7 mouse cellular contexts compared by ENCODE assay signal in the genomic region with DNA sequence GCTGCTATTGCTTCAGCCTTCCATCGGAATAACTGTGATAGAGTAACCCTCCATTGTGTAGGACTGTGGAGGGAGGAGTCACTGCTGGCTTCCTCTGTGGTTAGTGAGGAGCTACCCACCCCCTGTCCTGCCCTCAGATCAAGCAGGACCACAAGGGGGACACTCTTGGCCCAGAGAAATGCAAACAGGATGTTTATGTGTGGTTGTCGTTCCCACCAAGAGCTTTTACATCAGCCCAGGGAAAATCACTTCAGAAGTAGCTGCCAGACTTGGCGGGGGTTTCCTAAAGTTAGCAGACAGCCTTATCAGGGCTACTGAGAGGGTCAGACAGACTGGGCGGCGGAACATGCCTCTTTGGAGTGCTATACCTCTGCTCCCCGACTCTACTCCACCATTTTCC. TPM values are rescaled to one million over a fixed set of nuclear protein-coding genes. Genes with fewer than 3 reads are reported as not detected.
DNase-seq lines count a peak whose midpoint lies in the region; ATAC-seq and TF ChIP-seq lines count a peak whose summit lies in the region.

No protein-coding gene starts in this region.

- H3K27me3 ChIP-seq in midbrain, postnatal 0 days (ENCODE audit: insufficient read depth, low read length) = no peaks in the 10 kb centered on the region
- peaks cover 56% of the 10 kb centered on the region for H3K27me3 ChIP-seq in midbrain, embryonic 10.5 days (ENCODE audit: low read depth, poor library complexity, severe bottlenecking)
- H3K27me3 ChIP-seq in heart, embryonic 12.5 days (replicated peaks) = no peaks in the 10 kb centered on the region
- peaks cover 19% of the 10 kb centered on the region; the same call in 1 of the 2 replicates for H3K27me3 ChIP-seq in limb, embryonic 13.5 days
- no peaks in the 10 kb centered on the region for H3K27me3 ChIP-seq in stomach, postnatal 0 days (ENCODE audit: control insufficient read depth, insufficient read depth, low read length)

- H3K27ac ChIP-seq in midbrain, postnatal 0 days (ENCODE audit: low read depth, low read length) = no peak overlapping the region
- H3K27ac ChIP-seq in midbrain, embryonic 10.5 days (replicated peaks) = no peak overlapping the region
- H3K27ac ChIP-seq in heart, embryonic 12.5 days (ENCODE audit: poor library complexity, severe bottlenecking) = peak overlapping the region; percentile 93
- H3K27ac ChIP-seq in limb, embryonic 13.5 days = 0 out of 2 replicates have a peak overlapping the region, but pooled peaks have one; percentile 15
- H3K27ac ChIP-seq in stomach, postnatal 0 days (replicated peaks) = 0 out of 2 replicates have a peak overlapping the region, but pooled peaks have one; percentile 30

- no peak for TF ChIP-seq EP300 in stomach, postnatal 0 days (optimal IDR thresholded peaks at IDR 0.05)

- no peak for ATAC-seq in midbrain, postnatal 0 days (ENCODE audit: low FRiP score)
- ATAC-seq in heart, embryonic 12.5 days (ENCODE audit: insufficient number of reproducible peaks, low FRiP score) = peak; percentile 72
- ATAC-seq in limb, embryonic 13.5 days (ENCODE audit: low FRiP score, low read depth) = no peak
- peak; percentile 49; the same call in 1 of the 2 replicates for ATAC-seq in stomach, postnatal 0 days (ENCODE audit: low FRiP score, low TSS enrichment)
- no peak for ATAC-seq in megakaryocyte-erythroid progenitor cell, adult 5-6 weeks (replicated peaks; ENCODE audit: low FRiP score, low TSS enrichment, poor library complexity, severe bottlenecking)

- no peaks in the 10 kb centered on the region for H3K9me3 ChIP-seq in midbrain, postnatal 0 days (ENCODE audit: low read length)
- no peaks in the 10 kb centered on the region for H3K9me3 ChIP-seq in midbrain, embryonic 10.5 days (replicated peaks)
- H3K9me3 ChIP-seq in heart, embryonic 12.5 days (replicated peaks) = no peaks in the 10 kb centered on the region
- no peaks in the 10 kb centered on the region for H3K9me3 ChIP-seq in limb, embryonic 13.5 days
- no peaks in the 10 kb centered on the region for H3K9me3 ChIP-seq in stomach, postnatal 0 days (ENCODE audit: control insufficient read depth, low read length)

- no peak overlapping the region for H3K4me2 ChIP-seq in midbrain, postnatal 0 days (ENCODE audit: low read depth, low read length, poor library complexity, severe bottlenecking)
- peak overlapping the region; percentile 46 for H3K4me2 ChIP-seq in heart, embryonic 12.5 days
- H3K4me2 ChIP-seq in limb, embryonic 13.5 days (replicated peaks) = no peak overlapping the region
- H3K4me2 ChIP-seq in stomach, postnatal 0 days (replicated peaks; ENCODE audit: low read depth) = no peak overlapping the region

- no peak overlapping the region for H3K4me3 ChIP-seq in midbrain, postnatal 0 days (ENCODE audit: low read depth, low read length)
- no peak overlapping the region for H3K4me3 ChIP-seq in midbrain, embryonic 10.5 days
- H3K4me3 ChIP-seq in heart, embryonic 12.5 days = no peak overlapping the region; the same call in 1 of the 2 replicates
- H3K4me3 ChIP-seq in limb, embryonic 13.5 days = no peak overlapping the region
- H3K4me3 ChIP-seq in stomach, postnatal 0 days (ENCODE audit: low read depth, low read length) = no peak overlapping the region

- 62% methylated on average over 6 of the region's 6 CpGs for WGBS in midbrain, postnatal 0 days
- WGBS in midbrain, embryonic 10.5 days = 62% methylated on average over 6 of the region's 6 CpGs
- under 1% methylated on average over 6 of the region's 6 CpGs for WGBS in heart, embryonic 12.5 days
- WGBS in limb, embryonic 13.5 days = 42% methylated on average over 6 of the region's 6 CpGs
- 18% methylated on average over 6 of the region's 6 CpGs for WGBS in stomach, postnatal 0 days

- no peaks in the 10 kb centered on the region for H3K36me3 ChIP-seq in midbrain, postnatal 0 days (ENCODE audit: insufficient read depth, low read length)
- H3K36me3 ChIP-seq in midbrain, embryonic 10.5 days = no peaks in the 10 kb centered on the region
- no peaks in the 10 kb centered on the region for H3K36me3 ChIP-seq in heart, embryonic 12.5 days
- H3K36me3 ChIP-seq in limb, embryonic 13.5 days = no peaks in the 10 kb centered on the region
- H3K36me3 ChIP-seq in stomach, postnatal 0 days (ENCODE audit: control insufficient read depth, insufficient read depth, low read length) = no peaks in the 10 kb centered on the region

- DNase-seq in midbrain, postnatal 0 days (ENCODE audit: low spot score) = no peak
- DNase-seq in midbrain, embryonic 10.5 days (ENCODE audit: low spot score) = no peak
- DNase-seq in stomach, postnatal 0 days (ENCODE audit: low spot score) = no peak
- DNase-seq in cerebellum, postnatal 25 days = no peak

- H3K9ac ChIP-seq in midbrain, postnatal 0 days (replicated peaks; ENCODE audit: low read length, poor library complexity, severe bottlenecking) = no peak overlapping the region
- H3K9ac ChIP-seq in heart, embryonic 12.5 days = 0 out of 2 replicates have a peak overlapping the region, but pooled peaks have one; percentile 29
- no peak overlapping the region for H3K9ac ChIP-seq in limb, embryonic 13.5 days
- H3K9ac ChIP-seq in stomach, postnatal 0 days (ENCODE audit: low read length) = no peak overlapping the region

- H3K4me1 ChIP-seq in midbrain, postnatal 0 days (ENCODE audit: insufficient read depth, low read length) = peaks cover 12% of the 10 kb centered on the region; the same call in 1 of the 2 replicates
- H3K4me1 ChIP-seq in midbrain, embryonic 10.5 days = peaks cover 54% of the 10 kb centered on the region
- peaks cover 85% of the 10 kb centered on the region for H3K4me1 ChIP-seq in heart, embryonic 12.5 days (replicated peaks)
- peaks cover 71% of the 10 kb centered on the region for H3K4me1 ChIP-seq in limb, embryonic 13.5 days
- H3K4me1 ChIP-seq in stomach, postnatal 0 days (replicated peaks; ENCODE audit: control insufficient read depth, insufficient read depth) = peaks cover 9% of the 10 kb centered on the region; the same call in 1 of the 2 replicates

- TF ChIP-seq CTCF in midbrain, postnatal 0 days (IDR thresholded peaks at IDR 0.05) = peak; percentile 37
- TF ChIP-seq CTCF in stomach, postnatal 0 days (IDR thresholded peaks at IDR 0.05; ENCODE audit: low read depth) = peak; percentile 54

RNA-seq across cellular contexts. Expression of gene Meox1, which starts 8.9 kb away (rescaled TPM):
- 0.66 and 1.0 TPM in 2 replicates for total RNA-seq in midbrain, postnatal 0 days (2014; rRNA removed)
- polyA plus RNA-seq in midbrain, postnatal 0 days (2015; fragmentation: Nextera tagmentation; extraction: Ambion mirVana) = 0.83 and 1.2 TPM in 2 replicates
- 0.11 and 0.30 TPM in 2 replicates for polyA plus RNA-seq in midbrain, embryonic 10.5 days (2016; fragmentation: Nextera tagmentation; extraction: Ambion mirVana)
- polyA plus RNA-seq in heart, embryonic 12.5 days (2016; fragmentation: Nextera tagmentation; extraction: Ambion mirVana) = 22.7 and 24.1 TPM in 2 replicates
- 17.1 and 20.8 TPM in 2 replicates for polyA plus RNA-seq in limb, embryonic 13.5 days (2015; fragmentation: Nextera tagmentation; extraction: Ambion mirVana)
- 2.8 and 3.0 TPM in 2 replicates for polyA plus RNA-seq in stomach, postnatal 0 days (2015; fragmentation: Nextera tagmentation; extraction: Ambion mirVana)
- total RNA-seq in megakaryocyte-erythroid progenitor cell, adult 5-6 weeks (2014; fragmentation: Nextera tagmentation) = not detected in 2 replicates
- total RNA-seq in megakaryocyte-erythroid progenitor cell, adult 5-6 weeks (2017) = not detected in 2 replicates

Comparison
In these comparisons a context has a peak if more than half of its experiments do, and no peak if none do; other contexts are left out.
1. ATAC-seq: peak in heart, embryonic 12.5 days (single experiment) and stomach, postnatal 0 days (single experiment); none in midbrain, postnatal 0 days (single experiment), limb, embryonic 13.5 days (single experiment) and megakaryocyte-erythroid progenitor cell, adult 5-6 weeks (single experiment).
2. H3K27ac ChIP-seq: peak in heart, embryonic 12.5 days (single experiment), limb, embryonic 13.5 days (single experiment) and stomach, postnatal 0 days (single experiment); none in midbrain, postnatal 0 days (single experiment) and midbrain, embryonic 10.5 days (single experiment).